Mouse (Mus musculus) heart, adult 11 months (tissue): ENCODE data around the gene Thap3.
A peak's percentile ranks its signal among the peaks of the same experiment; 100 is the strongest.
"Not testable (repeated sequence)": the region's sequence is repeated elsewhere in the genome, so short reads cannot be mapped to it uniquely, and the experiment has no call there.

Experiments used
- DNase-seq: peaks from one replicate; pipeline ENCODE4 v3.0.0; 2022

The Thap3 gene

GRCm38 (mm10) chr4:151988342-151989109 lies at the start of gene Thap3:
TSS of gene Thap3 (minus strand) at chr4:151988997.
- peak; percentile 98 for DNase-seq

- DNase-seq: no peak
Measured at GRCm38 (mm10) chr4:152038225-152038984, 49.6 kb upstream of the Thap3 start, which contains the start of gene Tas1r1. TSS of gene Tas1r1 (minus strand) at chr4:152038568.

GRCm38 (mm10) chr4:152036464-152036863 lies 47.7 kb upstream of the Thap3 start:
- DNase-seq: not testable (repeated sequence)

- no peak for DNase-seq
Measured at GRCm38 (mm10) chr4:152032922-152033321, 44.1 kb upstream of the Thap3 start.

- DNase-seq: no peak
Measured at GRCm38 (mm10) chr4:152029997-152030396, 41.2 kb upstream of the Thap3 start.

- no peak for DNase-seq
Measured at GRCm38 (mm10) chr4:152029087-152029486, 40.3 kb upstream of the Thap3 start.

- no peak for DNase-seq
Measured at GRCm38 (mm10) chr4:152028456-152028855, 39.7 kb upstream of the Thap3 start.

GRCm38 (mm10) chr4:152027524-152027923 lies 38.7 kb upstream of the Thap3 start, which contains the start of gene Zbtb48:
TSS of gene Zbtb48 (minus strand) at chr4:152027671.
- peak; percentile 100 for DNase-seq

- peak; percentile 95 for DNase-seq
Measured at GRCm38 (mm10) chr4:152026751-152027508, 38.1 kb upstream of the Thap3 start.

GRCm38 (mm10) chr4:152024525-152024924 lies 35.7 kb upstream of the Thap3 start:
- no peak for DNase-seq

- DNase-seq: no peak
Measured at GRCm38 (mm10) chr4:152022506-152022905, 33.7 kb upstream of the Thap3 start.

- peak; percentile 90 for DNase-seq
Measured at GRCm38 (mm10) chr4:152021568-152022097, 32.8 kb upstream of the Thap3 start.

GRCm38 (mm10) chr4:152020024-152020423 lies 31.2 kb upstream of the Thap3 start:
- DNase-seq: peak; percentile 89

GRCm38 (mm10) chr4:152019073-152019472 lies 30.3 kb upstream of the Thap3 start:
- DNase-seq: peak; percentile 88

- DNase-seq: peak; percentile 98
Measured at GRCm38 (mm10) chr4:152013036-152013813, 24.4 kb upstream of the Thap3 start.

GRCm38 (mm10) chr4:152012109-152012508 lies 23.3 kb upstream of the Thap3 start:
- no peak for DNase-seq

GRCm38 (mm10) chr4:152011171-152011760 lies 22.5 kb upstream of the Thap3 start:
- DNase-seq: no peak

- DNase-seq: peak; percentile 95
Measured at GRCm38 (mm10) chr4:152010707-152011134, 21.9 kb upstream of the Thap3 start.

GRCm38 (mm10) chr4:152010091-152010706 lies 21.4 kb upstream of the Thap3 start:
- DNase-seq: peak; percentile 97

GRCm38 (mm10) chr4:152009076-152010051 lies 20.6 kb upstream of the Thap3 start:
- peak; percentile 97 for DNase-seq
